Mouse (Mus musculus): Measurements from ENCODE around the gene Svs2. TPM values are rescaled to one million over a fixed set of nuclear protein-coding genes. Genes with fewer than 3 reads are reported as not detected.
"Not testable (repeated sequence)": the region's sequence is repeated elsewhere in the genome, so short reads cannot be mapped to it uniquely, and the experiment has no call there.

The Svs2 gene
- total and polyA plus RNA-seq, 2 experiments from 2014 or later = not detected

- H3K4me2 ChIP-seq (ENCODE audit: low read depth) = no peak overlapping the region
- no peaks in the 10 kb centered on the region for H3K36me3 ChIP-seq (ENCODE audit: insufficient read depth)
- H3K27me3 ChIP-seq (ENCODE audit: insufficient read depth, low read length) = no peaks in the 10 kb centered on the region
- H3K4me1 ChIP-seq (ENCODE audit: insufficient read depth) = no peaks in the 10 kb centered on the region
- no peak for TF ChIP-seq CTCF (IDR thresholded peaks at IDR 0.05; ENCODE audit: low read depth)
- H3K4me3 ChIP-seq (ENCODE audit: low read depth, low read length) = no peak overlapping the region
- no peaks in the 10 kb centered on the region for H3K9me3 ChIP-seq (ENCODE audit: low read length)
- WGBS = 72% methylated on average over 5 of the region's 5 CpGs
- H3K9ac ChIP-seq = no peak overlapping the region
- DNase-seq (no peak), ATAC-seq (no peak)
- no peak overlapping the region for H3K27ac ChIP-seq (ENCODE audit: low read depth, low read length)
Measured at GRCm38 (mm10) chr2:164212711-164213110, 25.6 kb downstream of the Svs2 start.

DNA sequence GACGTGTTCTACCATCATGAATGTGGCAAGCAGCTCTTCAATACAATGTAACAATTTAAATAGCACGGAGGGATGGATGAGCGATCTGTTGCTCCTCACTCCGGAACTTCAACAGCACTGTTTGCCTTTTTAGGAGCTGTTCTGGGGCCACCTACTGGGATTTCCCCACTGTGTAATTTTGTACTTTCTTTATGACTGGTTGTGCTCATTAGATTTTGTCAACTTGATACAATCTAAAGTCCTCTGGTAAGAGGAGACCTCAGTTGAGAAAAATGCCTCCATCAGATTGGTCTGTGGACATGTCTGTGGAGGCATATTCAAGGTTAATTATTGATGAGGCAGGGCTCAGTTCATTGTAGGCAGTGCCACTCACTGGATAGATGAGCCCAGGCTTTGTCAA lies 27.4 kb downstream of the Svs2 start:
- 90% methylated on average over 4 of the region's 4 CpGs for WGBS
- no peak overlapping the region for H3K4me3 ChIP-seq (ENCODE audit: low read depth, low read length)
- ATAC-seq = no peak

DNA sequence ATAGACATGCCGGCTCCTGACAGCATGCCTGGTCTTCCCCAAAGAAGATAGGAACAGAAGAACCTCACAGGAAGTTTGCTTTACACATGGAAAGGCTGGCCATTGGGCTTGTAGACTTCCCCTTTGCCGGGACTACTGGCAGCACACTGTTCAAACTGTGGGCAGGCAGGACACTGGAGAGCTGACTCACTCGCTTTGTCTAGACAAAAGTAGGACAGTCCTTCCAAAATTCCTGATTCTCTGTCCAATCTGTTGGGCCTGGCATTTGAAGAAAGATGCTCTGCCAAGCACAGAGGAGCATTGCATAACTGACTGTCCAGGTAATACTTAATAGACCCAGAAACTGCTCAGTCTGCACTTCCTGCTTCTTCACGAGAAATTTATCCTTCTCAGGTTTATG lies 31.6 kb downstream of the Svs2 start:
- no peak overlapping the region for H3K27ac ChIP-seq (ENCODE audit: low read depth, low read length)
- H3K4me1 ChIP-seq (ENCODE audit: insufficient read depth) = no peaks in the 10 kb centered on the region
- no peaks in the 10 kb centered on the region for H3K36me3 ChIP-seq (ENCODE audit: insufficient read depth)
- 78% methylated on average over 4 of the region's 4 CpGs for WGBS
- H3K4me2 ChIP-seq (ENCODE audit: low read depth) = no peak overlapping the region
- ATAC-seq (no peak), DNase-seq (no peak)
- H3K9me3 ChIP-seq (ENCODE audit: low read length) = no peaks in the 10 kb centered on the region
- no peak overlapping the region for H3K9ac ChIP-seq
- no peak overlapping the region for H3K4me3 ChIP-seq (ENCODE audit: low read depth, low read length)
- no peaks in the 10 kb centered on the region for H3K27me3 ChIP-seq (ENCODE audit: insufficient read depth, low read length)
- no peak for TF ChIP-seq CTCF (IDR thresholded peaks at IDR 0.05; ENCODE audit: low read depth)

More for the DNA sequence above, 27.4 kb downstream of the Svs2 start:
- Histone ChIP-seq H3K36me3 (ENCODE audit: insufficient read depth) (no peaks in the 10 kb centered on the region), H3K9ac (no peak overlapping the region), H3K4me1 (ENCODE audit: insufficient read depth) (no peaks in the 10 kb centered on the region), H3K27ac (ENCODE audit: low read depth, low read length) (no peak overlapping the region), H3K4me2 (ENCODE audit: low read depth) (no peak overlapping the region), H3K9me3 (ENCODE audit: low read length) (no peaks in the 10 kb centered on the region), H3K27me3 (ENCODE audit: insufficient read depth, low read length) (no peaks in the 10 kb centered on the region)
- no peak for TF ChIP-seq CTCF (IDR thresholded peaks at IDR 0.05; ENCODE audit: low read depth)
- no peak for DNase-seq

DNA sequence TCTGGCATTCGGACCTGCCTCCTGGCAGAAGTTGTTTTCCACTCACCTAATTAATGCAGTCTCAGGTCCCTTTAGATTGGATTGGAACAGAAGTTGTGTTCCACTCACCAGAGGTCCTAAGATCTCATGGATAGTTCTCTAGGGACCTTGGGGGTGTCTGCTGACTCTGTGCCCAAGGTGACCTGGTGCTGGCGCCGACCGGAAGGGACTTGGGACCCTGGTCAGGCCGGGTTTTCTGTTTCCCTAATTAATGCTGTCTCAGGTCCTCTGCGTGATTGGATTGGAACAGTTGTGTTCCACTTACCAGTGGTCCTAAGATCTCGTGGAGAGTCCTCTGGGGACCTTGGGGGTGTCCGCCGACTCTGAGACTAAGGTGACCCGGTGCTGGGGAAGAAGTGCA lies 32.3 kb downstream of the Svs2 start:
- H3K4me3 ChIP-seq (ENCODE audit: low read depth, low read length); H3K4me1 ChIP-seq (ENCODE audit: insufficient read depth); H3K27ac ChIP-seq (ENCODE audit: low read depth, low read length); DNase-seq; H3K9ac ChIP-seq; ATAC-seq; H3K4me2 ChIP-seq (ENCODE audit: low read depth); H3K9me3 ChIP-seq (ENCODE audit: low read length); H3K27me3 ChIP-seq (ENCODE audit: insufficient read depth, low read length); H3K36me3 ChIP-seq (ENCODE audit: insufficient read depth): not testable (repeated sequence)
- 92% methylated on average over 10 of the region's 10 CpGs for WGBS

DNA sequence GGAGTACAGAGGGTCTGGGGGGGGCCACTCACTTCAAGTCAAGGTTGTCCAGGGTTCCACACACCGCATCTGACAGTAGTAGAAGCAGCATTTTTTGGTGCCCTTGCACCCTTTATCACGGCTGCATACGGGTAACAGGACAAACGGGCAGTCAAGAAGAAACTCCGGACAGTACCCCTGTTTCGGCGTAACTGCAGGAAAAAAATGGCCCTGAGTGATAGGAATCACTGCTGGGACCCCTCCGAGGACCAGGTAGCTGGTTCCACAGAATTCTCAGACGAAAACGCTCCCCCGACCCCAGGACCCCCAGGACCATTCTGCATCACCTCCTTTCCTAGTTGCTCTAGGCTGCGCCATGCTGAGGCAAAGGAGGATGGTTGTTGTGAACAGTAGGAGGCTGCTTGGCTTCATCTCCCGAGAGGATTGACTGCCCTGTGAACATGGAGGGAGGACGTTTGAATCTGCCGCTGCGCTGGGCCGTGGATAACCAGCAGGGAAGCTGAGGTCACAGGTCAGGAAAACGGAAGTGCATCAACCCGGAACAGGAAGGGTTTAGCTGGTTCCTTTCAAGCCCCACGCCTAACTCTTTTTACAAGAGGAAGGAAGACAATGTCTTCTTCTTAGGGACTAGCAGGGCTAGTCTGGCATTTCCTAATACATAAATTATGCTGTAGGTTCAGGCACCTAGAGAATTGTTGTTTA lies 38.5 kb downstream of the Svs2 start, which contains the start of gene Wfdc15a:
TSS of gene Wfdc15a (minus strand) at position 505 of the 702 bp plus-strand sequence.
- Histone ChIP-seq H3K9me3 (ENCODE audit: low read length) (no peaks in the 10 kb centered on the region), H3K36me3 (ENCODE audit: insufficient read depth) (no peaks in the 10 kb centered on the region), H3K9ac (no peak within 1 kb of the TSS), H3K27ac (ENCODE audit: low read depth, low read length) (no peak within 1 kb of the TSS), H3K4me1 (ENCODE audit: insufficient read depth) (no peaks in the 10 kb centered on the region), H3K27me3 (ENCODE audit: insufficient read depth, low read length) (no peaks in the 10 kb centered on the region), H3K4me2 (ENCODE audit: low read depth) (no peak within 1 kb of the TSS), H3K4me3 (ENCODE audit: low read depth, low read length) (no peak within 1 kb of the TSS)
- DNase-seq (no peak), ATAC-seq (no peak)
- TF ChIP-seq CTCF (IDR thresholded peaks at IDR 0.05; ENCODE audit: low read depth) = no peak
- WGBS = 82% methylated on average over 20 of the region's 20 CpGs

DNA sequence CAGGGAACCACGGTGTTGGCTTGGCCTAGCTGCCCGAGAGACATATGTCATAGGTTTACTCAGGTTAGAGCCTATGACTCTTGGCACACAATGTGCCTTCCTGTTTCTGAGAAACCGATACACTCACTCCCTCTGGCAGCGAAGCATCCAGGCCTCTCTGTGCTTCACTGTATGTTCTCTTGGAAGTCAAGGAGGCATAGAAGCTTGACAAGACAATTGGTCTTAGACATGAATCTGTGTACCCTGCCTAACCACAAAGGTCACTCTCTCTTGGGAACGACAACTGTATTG lies 41.6 kb downstream of the Svs2 start:
- H3K27ac ChIP-seq (ENCODE audit: low read depth, low read length) = no peak overlapping the region
- no peak for DNase-seq
- H3K4me2 ChIP-seq (ENCODE audit: low read depth) = no peak overlapping the region
- no peaks in the 10 kb centered on the region for H3K4me1 ChIP-seq (ENCODE audit: insufficient read depth)
- no peaks in the 10 kb centered on the region for H3K36me3 ChIP-seq (ENCODE audit: insufficient read depth)
- no peak for ATAC-seq
- no peak for TF ChIP-seq CTCF (IDR thresholded peaks at IDR 0.05; ENCODE audit: low read depth)
- no peak overlapping the region for H3K9ac ChIP-seq
- H3K27me3 ChIP-seq (ENCODE audit: insufficient read depth, low read length) = no peaks in the 10 kb centered on the region
- no peaks in the 10 kb centered on the region for H3K9me3 ChIP-seq (ENCODE audit: low read length)
- 85% methylated on average over 5 of the region's 5 CpGs for WGBS
- H3K4me3 ChIP-seq (ENCODE audit: low read depth, low read length) = no peak overlapping the region

- TF ChIP-seq CTCF (IDR thresholded peaks at IDR 0.05; ENCODE audit: low read depth) = no peak
- no peak for ATAC-seq
- WGBS = 95% methylated on average over 5 of the region's 5 CpGs
- Histone ChIP-seq H3K9ac (no peak overlapping the region), H3K27me3 (ENCODE audit: insufficient read depth, low read length) (no peaks in the 10 kb centered on the region), H3K4me2 (ENCODE audit: low read depth) (no peak overlapping the region), H3K4me1 (ENCODE audit: insufficient read depth) (no peaks in the 10 kb centered on the region), H3K36me3 (ENCODE audit: insufficient read depth) (no peaks in the 10 kb centered on the region), H3K4me3 (ENCODE audit: low read depth, low read length) (no peak overlapping the region), H3K27ac (ENCODE audit: low read depth, low read length) (no peak overlapping the region), H3K9me3 (ENCODE audit: low read length) (no peaks in the 10 kb centered on the region)
- DNase-seq = no peak
Measured at GRCm38 (mm10) chr2:164195971-164196699, 42.1 kb downstream of the Svs2 start.
